Mouse (Mus musculus) ovary, postnatal 36 days (tissue): ENCODE results near the gene Mab21l3.

Experiments used
- DNase-seq: peaks from one replicate; pipeline ENCODE4 v3.0.0; 2022; ENCODE audit warnings: low spot score, mixed read lengths

The Mab21l3 gene

DNA sequence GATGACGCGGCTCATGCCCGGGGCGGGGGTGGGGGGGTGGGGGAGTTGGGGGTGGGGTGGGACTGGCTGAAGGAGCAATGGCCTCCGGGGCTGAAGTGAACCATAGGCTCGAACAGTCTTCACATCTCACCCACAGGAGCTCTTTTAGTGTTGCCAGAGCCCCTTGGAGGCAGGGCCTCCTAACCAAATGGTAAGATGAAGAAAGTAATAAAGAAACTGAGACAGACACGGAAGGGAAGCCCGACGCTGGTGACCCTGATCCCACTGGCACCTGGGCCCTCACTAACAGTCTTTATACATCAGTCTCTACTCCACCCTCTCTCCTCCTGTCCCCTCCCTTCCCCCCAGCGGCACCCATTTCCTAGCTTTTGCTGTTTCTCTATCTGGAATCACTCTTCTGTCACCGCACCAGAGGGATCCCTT lies 48.2 kb downstream of the Mab21l3 start:
- DNase-seq, result no peak

DNA sequence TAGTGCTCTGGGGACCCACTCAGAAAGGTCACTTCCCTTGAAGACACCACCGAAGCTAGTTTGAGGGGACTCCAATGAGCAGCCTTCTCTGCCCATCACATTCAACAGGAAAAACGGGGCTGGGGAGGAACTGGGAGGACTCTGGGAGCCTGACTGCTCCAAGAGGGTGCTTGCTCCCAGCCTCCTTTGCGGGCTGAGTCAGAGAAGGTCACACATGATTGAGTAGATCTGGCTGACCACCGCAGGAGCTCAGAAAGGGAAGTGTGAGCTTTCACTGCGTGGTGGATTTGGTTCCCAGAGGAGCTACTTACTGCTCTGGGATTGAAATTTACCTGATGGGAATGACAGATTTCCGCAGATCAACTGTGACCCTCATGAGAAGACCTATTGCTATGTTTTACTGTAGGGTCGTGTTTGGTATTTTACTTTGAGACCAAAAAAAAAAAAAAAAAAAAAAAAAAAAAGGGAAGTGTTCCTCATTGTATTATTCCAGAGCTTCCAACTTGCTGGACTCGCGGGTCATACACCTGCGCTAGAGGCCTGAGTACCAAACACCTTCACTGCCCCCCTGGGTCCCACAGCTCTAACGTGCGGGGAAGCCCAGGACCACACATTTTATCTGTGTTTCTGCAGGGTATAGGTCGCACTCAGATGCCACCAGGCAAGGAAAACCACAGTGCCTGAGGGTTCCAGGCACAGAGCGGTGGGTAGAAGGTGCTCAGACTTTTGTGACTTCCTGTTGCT lies 48.7 kb downstream of the Mab21l3 start:
- no peak for DNase-seq

DNA sequence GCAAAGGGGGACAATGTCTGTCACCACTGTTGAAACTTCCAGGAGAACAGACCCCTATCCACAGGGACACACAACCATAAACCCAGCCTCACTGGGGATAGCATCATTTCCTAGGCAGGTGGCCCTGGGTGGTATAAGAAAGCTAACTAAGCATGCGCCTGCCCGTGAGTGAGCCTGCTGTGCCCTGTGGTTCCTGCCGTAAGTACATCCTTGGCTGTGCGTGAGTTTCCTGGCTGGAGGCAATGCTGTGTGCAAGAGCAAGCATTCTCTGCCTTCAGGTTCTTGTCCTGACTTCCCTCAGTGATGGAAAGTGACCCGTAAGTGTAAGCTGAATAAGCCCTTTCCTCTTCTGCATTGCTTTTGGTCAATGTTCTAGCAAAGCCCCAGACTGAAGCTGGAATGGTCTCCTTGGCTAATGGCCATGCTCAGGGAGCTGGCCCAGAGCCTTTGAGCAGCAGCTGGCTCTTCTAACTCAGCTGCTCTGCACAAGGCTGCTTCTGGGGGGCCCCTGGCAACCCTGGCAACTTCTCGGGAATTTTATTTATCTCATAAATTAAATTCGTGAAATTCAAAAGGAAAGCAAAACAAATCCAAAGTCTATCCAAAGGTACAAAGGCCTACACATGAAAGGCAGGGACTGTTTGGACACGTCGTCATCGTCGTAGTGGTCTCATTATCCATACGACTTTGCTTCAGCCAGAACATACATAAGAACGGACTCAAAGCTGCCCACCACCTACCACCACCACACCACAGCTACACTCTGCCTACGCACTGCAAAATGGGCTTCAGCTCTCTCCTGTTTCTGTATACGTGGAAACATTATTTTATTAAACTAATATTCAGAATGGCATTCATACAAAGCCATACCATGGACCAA lies 50.7 kb downstream of the Mab21l3 start:
- DNase-seq, result no peak

DNA sequence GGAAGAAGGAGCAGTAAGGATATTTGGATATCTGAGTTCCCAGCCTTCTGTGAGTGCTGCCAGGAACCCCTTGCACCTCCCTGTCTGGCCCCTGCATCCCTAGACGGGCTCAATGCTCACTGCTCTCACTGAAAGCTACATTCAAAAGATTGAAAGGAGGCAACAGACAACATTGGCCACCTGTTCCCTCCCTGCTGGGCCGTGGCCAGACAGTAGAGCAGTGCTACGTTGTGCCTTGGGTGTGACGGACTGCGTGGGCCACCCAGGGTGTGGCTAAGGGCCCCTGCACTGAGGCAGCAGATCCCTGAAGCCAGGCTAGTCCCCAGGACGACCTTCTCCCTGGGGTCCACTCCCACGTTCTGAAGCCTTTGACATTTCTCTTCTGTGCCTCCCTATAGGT lies 52.5 kb downstream of the Mab21l3 start:
- DNase-seq, result no peak

DNA sequence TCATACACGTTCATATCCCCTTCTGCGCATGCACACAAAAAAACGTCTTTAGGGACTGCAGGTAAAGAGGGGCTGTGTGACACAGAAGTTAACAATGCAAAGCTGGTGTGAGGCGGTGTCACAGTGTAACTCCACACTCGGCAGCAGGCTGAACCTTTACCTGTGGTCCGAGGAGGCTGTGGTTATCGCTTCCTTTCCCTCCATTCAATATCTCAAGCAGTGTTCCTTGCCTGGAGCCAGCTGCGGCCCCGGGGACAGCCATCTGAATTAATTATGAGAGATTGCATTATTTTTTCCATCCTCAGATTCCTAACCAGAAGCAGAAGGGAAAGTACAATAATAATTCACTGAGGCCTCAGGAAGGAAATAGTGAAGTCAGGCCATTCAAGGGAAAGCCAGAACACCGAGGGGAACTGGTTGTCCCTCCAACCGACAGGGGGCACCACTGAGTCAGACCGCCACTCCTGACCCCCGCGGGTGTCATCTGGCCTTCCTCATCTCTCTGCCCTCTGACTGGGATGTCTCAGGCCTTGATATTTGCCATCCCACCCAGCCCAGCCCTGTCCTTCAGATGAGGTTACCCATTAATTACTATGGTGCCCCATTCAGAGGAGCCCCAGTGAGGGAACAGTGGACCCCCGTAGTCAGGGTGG lies 53.2 kb downstream of the Mab21l3 start:
- DNase-seq, result no peak

DNA sequence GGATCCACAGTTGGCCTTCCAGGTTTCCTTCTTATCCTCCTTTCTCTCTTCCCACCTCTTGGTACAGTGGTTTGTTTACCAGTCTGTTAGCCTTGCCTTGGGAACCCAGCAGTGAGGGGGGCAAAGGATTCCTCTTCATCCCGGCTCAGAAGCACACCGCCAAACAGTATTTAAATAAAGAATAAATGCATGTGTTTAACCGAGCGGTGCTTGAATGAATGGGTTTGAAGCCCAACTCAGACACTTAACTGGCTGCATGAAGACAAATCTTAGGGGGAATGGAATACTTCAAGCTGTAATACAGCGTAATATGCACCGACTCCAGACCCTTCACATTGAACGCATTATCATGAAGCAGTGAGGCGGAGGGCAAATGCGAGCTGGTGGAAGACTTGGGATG lies 54.1 kb downstream of the Mab21l3 start:
- no peak for DNase-seq

DNA sequence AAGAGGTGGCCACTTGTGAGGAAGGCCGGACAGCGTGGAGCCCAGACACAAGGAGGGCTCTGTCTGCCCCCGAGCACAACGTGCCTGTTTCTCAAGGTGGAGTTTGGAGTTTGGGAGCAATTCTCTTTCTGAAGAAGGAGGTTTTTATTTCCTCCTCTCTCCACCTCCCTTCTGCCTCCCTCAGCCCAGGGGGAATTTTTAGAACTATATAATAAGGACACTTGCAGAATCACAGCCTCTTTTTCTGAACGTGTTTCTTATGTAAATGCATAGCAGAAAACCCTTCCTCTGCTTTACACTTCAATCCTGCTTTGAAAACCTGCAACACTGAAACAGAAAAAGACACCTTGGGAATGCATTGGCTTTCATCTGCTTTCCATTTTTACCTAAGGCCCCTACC lies 54.7 kb downstream of the Mab21l3 start:
- no peak for DNase-seq

DNA sequence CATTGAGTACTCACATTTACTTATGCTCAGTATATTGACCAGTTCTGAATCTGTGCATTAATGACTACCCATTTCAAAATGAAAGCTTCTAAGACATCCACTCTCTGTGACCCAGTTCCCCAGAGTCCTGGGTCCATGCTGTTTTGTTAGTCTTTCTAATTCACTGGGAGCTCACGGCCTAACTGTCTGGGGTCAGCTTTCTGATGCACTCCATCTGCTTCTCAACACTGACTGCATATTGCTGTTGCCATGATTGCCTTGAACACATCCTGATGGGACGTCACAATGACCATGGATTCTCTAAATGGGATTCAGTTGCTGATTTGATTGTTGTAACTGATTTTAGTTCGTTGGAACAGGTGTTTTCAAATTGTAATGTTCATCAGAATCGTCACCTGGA lies 56.6 kb downstream of the Mab21l3 start:
- no peak for DNase-seq

DNA sequence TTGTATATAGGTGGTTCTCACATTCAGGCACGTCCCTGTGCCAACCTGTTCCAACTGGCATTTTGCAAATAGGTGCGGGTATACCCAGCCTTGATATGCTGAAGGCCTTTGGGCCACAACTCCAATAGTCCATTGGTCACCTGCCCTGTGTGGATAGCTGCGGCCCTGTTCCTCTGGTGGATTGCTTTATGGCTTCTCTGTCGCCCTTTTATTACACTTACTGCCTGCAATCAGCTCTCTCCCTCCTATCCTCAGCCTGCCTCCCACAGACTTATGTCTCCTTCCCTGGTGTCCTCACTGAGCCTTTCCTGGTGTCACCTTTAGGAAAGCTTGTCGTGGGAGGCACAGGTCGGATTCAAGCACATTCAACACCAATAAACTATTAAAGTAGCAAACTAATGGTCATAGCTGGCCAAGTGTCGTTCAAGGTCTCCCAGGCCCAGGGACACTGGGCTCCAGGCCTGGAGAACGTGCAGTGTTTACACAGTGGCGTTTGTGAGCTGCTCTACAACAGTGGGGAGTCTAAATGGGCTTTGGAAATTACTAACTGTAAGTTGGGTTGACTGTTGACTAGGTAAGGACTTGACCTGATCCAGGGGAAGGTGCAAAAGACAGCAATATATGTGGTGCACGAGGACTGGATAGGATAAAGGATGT lies 63.9 kb downstream of the Mab21l3 start:
- no peak for DNase-seq

DNA sequence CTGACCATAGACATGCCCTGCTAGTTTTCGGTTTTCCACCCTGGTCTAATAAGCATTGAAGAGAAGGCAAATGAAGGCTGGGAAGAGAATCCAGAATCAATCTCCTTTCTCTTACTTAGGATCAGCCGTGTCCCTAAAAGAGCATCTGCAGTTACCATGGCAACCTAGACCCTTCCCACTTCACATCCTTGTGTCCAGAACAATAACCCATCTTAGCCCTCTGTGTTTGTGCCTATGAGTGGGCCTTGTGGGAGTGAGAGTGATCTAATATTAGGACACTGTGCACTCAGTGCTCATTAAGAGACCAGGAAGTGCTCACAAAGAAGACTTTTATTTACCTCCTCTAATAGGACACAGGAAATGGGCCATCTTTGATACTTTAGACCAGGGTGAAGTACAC lies 65.0 kb downstream of the Mab21l3 start:
- no peak for DNase-seq

DNA sequence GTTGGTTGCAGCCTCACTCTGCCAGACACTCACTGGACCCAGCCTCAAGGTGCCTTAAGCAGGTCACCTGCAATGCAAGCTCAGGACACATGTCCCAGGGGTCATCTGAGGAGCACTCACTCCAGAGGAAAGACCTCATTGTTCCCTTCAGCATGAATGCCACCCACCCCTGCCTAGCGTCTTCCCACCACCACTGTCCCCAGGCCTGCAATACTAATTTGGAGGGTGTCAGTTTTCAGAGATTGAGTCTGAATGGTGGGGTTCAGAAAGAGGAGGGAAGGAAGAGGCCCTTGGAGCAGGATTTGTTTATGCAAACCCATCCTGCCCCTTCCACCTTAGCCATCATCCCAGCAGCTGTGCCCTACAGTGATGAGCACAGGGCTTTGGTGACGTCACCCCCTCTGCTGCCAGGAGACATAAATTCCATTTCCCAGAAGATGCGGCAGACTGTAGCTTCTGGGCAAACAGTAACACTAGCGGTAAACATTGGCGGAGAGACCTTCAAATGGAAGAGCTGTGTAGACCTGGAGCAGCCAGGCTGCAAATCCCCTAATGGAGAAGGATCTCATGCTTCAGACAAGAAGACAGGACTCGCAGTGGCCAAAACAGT lies 67.8 kb downstream of the Mab21l3 start:
- DNase-seq, result no peak

DNA sequence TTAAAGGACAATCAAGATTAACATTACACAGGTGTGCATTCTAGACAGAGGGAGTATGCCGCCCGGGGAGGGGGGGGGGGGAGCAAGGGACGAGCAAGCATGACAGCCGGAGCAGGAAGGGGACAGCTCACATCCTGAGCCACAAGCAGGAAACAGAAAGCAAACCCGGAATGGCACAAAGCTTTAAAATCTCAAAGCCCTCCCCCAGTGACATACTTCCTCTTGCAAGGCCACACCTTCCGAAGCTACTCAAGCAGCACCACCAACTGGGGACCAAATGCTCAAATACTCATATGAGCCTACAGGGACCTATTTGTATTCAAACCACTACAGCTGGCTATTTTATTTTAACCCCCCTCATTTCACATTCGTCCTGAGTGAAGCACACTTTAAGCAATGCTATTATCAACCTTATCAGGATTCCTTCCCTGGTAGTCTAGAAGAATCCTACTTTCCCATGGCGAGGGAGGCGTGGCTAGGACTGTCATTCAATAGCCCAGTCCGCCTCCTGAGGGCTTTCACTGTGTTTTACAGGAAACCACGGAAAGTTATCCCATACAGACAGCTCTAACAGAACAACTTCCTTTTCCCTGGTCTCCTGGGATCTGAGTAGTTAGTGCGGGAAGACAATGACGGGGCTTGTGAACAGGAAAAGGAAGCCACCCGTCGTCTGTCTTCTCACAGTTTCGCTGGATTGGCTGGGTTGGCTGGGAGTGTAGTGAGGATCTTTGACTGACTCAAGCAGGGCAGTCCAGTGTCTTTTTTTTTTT lies 69.7 kb downstream of the Mab21l3 start:
- DNase-seq, result no peak

DNA sequence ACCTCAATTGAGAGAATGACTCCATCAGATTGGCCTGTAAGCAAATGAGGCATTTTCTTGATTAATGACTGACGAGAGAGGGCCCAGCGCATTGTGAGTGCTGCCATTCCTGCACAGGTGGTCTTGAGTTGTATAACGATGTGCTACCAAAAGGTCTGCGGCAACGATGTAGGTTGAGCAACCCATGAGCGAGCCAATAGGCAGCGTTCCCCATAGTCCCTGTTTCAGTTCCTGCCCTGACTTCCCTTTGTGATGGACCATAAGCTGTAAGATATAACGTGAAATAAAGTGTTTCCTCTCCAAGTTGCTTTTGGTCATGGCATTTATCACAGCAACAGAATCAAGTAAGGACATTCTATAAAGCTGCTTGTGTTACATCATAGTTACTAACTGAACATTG lies 73.0 kb downstream of the Mab21l3 start:
- DNase-seq, result no peak

DNA sequence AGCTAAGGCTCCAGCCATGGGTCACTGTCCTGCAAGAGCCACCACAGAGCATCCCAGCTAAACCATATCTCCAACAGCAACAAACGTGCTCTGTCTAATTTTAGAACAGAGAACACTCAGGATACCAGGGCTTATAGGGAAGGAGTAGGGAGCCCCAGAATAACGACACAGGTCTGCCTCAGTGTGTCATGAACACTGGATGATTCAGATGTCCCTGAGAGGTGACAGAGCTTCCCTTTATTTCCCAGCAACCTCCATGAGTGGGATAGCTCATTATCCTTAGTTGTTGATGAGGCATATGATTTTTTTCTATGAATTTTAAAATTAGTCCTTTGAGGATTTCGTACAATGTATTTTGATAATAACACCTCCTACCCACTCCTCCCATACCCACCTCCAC lies 78.2 kb downstream of the Mab21l3 start:
- DNase-seq, result no peak

DNA sequence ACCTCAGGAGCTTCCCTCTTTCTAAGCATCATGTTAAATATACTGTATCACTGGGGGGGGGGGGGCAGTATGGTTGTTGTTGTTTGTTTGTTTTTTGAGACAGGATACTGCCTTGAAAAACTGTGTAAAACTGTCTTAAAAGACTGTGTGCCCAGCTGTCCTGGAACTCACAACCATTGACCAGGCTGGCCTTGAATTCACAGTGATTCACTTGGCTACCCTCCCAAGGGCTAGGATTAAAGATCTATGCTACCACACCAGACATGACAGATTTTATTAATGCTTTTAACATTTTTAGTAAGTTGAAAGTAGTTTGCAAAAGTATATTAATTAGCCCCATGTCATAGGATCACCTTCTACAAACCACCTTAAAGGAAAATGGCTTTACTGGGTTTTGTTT lies 85.2 kb downstream of the Mab21l3 start:
- no peak for DNase-seq
